Mouse (Mus musculus): Measurements from ENCODE around the gene Acot4. TPM values are rescaled to one million over a fixed set of nuclear protein-coding genes. Genes with fewer than 3 reads are reported as not detected.
"Not testable (repeated sequence)": the region's sequence is repeated elsewhere in the genome, so short reads cannot be mapped to it uniquely, and the experiment has no call there.

The Acot4 gene
- polyA plus RNA-seq, 1 experiment = 0.39 TPM

DNA sequence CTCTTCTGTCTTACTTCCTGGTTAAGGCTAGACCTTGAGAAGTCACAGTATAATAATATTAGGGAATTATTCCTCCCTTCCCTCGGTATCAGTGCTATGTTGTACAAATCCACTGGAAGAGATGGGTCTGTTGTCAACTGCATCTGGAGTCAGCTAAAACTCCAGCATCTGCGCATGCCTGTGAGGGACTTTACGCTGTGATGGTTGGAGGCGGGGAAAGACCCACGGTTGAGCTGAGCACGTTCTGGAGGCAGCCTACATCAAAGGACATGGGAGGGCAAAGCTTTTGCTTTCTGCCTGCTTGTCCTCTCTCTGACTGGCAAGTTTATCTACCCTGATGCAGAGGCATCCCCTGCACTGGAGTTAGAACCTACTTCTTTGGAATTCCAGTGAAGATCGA lies 12.3 kb upstream of the Acot4 start:
- no peak for TF ChIP-seq EP300 (IDR thresholded peaks at IDR 0.05; ENCODE audit: insufficient read depth, low read depth, low read length)
- no peak for TF ChIP-seq POLR2A (IDR thresholded peaks at IDR 0.05; ENCODE audit: insufficient read depth, low read length)
- no peak for TF ChIP-seq CTCF (IDR thresholded peaks at IDR 0.05; ENCODE audit: low read depth, low read length)
- no peaks in the 10 kb centered on the region for H3K36me3 ChIP-seq (ENCODE audit: control insufficient read depth, insufficient read depth, low read length, poor library complexity, severe bottlenecking)
- no peak overlapping the region for H3K27ac ChIP-seq (ENCODE audit: insufficient read depth, low read length)
- H3K9me3 ChIP-seq (replicated peaks; ENCODE audit: control insufficient read depth, insufficient read depth, low read length, poor library complexity, severe bottlenecking) = peaks cover 33% of the 10 kb centered on the region
- H3K4me1 ChIP-seq (ENCODE audit: control insufficient read depth, insufficient read depth, low read length) = no peaks in the 10 kb centered on the region
- H3K4me3 ChIP-seq (ENCODE audit: low read depth, low read length) = no peak overlapping the region
- H3K27me3 ChIP-seq (ENCODE audit: control insufficient read depth, insufficient read depth, low read length, poor library complexity, severe bottlenecking) = no peaks in the 10 kb centered on the region
- H3K9ac ChIP-seq (ENCODE audit: low read depth, poor library complexity, severe bottlenecking) = no peak overlapping the region

DNA sequence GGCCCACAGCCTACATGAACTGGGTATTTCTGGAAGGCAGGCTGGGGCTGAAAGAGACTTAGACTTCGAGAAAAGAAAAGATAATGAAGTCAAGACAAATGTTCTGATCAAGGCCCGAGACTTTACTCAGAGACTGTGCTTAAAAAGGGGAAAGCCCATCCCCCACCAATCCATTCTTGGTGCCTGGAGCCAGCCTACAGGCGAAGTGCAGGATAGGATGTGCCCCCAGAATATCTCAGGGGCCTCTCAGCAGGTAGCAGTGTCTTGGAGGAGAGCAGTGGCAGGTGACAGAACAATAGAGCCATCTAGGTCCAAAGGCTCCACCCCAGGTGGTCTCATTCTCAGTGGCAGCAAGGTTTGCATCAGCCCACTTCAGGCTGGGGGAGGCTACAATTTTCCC lies 9.9 kb upstream of the Acot4 start:
- peaks cover 21% of the 10 kb centered on the region for H3K9me3 ChIP-seq (replicated peaks; ENCODE audit: control insufficient read depth, insufficient read depth, low read length, poor library complexity, severe bottlenecking)
- not testable (repeated sequence) for H3K27me3 ChIP-seq (ENCODE audit: control insufficient read depth, insufficient read depth, low read length, poor library complexity, severe bottlenecking); H3K4me3 ChIP-seq (ENCODE audit: low read depth, low read length); H3K4me1 ChIP-seq (ENCODE audit: control insufficient read depth, insufficient read depth, low read length); H3K36me3 ChIP-seq (ENCODE audit: control insufficient read depth, insufficient read depth, low read length, poor library complexity, severe bottlenecking); H3K9ac ChIP-seq (ENCODE audit: low read depth, poor library complexity, severe bottlenecking)
- H3K27ac ChIP-seq (ENCODE audit: insufficient read depth, low read length) = peak overlapping the region; percentile 77
- TF ChIP-seq EP300 (IDR thresholded peaks at IDR 0.05; ENCODE audit: insufficient read depth, low read depth, low read length) = peak; percentile 60; the same call in 1 of the 2 replicates

DNA sequence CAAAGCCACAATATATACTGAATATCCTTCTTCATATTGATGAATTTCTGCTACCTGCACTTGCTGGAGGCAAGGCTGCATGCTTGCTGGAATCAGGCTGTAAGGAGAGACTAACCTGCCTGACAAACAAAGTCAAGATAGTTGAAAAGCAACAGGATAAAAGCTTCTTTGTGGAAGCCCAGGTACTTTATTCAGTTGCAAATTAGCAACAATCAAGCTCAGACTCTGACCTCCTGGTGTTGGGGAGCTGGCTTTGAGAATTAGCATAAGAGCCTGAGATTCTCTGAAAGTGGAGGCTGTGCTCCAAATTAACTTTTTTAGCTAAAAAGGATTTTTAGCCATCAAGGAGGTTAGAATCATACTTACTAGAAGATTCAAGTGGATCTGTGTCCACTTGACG lies 9.1 kb upstream of the Acot4 start:
- peaks cover 21% of the 10 kb centered on the region for H3K9me3 ChIP-seq (replicated peaks; ENCODE audit: control insufficient read depth, insufficient read depth, low read length, poor library complexity, severe bottlenecking)

DNA sequence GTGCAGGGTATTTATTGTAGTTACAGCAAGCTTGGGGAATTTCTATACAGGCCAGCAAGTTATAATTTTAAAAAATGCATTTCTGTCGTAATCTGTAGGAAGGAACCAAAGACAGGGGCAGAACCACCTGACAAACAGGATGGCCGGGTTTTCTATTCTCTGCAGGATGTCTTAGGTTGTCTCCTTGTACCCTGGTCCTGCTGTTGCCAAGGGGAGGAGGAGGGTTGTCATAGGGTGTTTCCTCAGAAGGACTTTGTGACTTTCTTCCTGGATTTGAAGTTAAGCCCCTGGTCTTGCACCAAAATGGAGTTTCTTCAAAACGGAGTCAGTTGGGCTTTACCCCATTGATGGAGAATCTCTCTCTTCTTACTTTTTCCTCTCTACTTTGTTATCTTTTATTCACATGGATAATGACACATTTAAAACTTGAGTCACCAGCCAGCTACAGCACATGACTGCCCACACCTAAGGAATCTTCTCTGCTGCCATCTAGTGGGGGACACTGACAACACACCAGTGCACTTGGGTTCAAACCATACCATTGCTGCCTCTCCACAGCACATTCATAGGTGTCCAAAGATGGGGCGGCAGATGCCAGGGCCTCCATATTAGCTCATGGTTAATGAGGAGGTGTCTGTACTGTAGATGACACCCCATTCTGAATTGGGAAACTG lies 7.4 kb upstream of the Acot4 start:
- no peak overlapping the region for H3K27ac ChIP-seq (ENCODE audit: insufficient read depth, low read length)
- H3K9me3 ChIP-seq (replicated peaks; ENCODE audit: control insufficient read depth, insufficient read depth, low read length, poor library complexity, severe bottlenecking) = peaks cover 21% of the 10 kb centered on the region
- H3K4me3 ChIP-seq (ENCODE audit: low read depth, low read length) = no peak overlapping the region
- no peak overlapping the region for H3K9ac ChIP-seq (ENCODE audit: low read depth, poor library complexity, severe bottlenecking)
- H3K27me3 ChIP-seq (ENCODE audit: control insufficient read depth, insufficient read depth, low read length, poor library complexity, severe bottlenecking) = no peaks in the 10 kb centered on the region
- TF ChIP-seq POLR2A (IDR thresholded peaks at IDR 0.05; ENCODE audit: insufficient read depth, low read length) = no peak
- TF ChIP-seq CTCF (IDR thresholded peaks at IDR 0.05; ENCODE audit: low read depth, low read length) = peak; percentile 70
- no peaks in the 10 kb centered on the region for H3K36me3 ChIP-seq (ENCODE audit: control insufficient read depth, insufficient read depth, low read length, poor library complexity, severe bottlenecking)
- H3K4me1 ChIP-seq (ENCODE audit: control insufficient read depth, insufficient read depth, low read length) = no peaks in the 10 kb centered on the region

More for the DNA sequence above, 9.1 kb upstream of the Acot4 start:
- H3K36me3 ChIP-seq (ENCODE audit: control insufficient read depth, insufficient read depth, low read length, poor library complexity, severe bottlenecking); H3K4me1 ChIP-seq (ENCODE audit: control insufficient read depth, insufficient read depth, low read length); H3K9ac ChIP-seq (ENCODE audit: low read depth, poor library complexity, severe bottlenecking); H3K4me3 ChIP-seq (ENCODE audit: low read depth, low read length); H3K27me3 ChIP-seq (ENCODE audit: control insufficient read depth, insufficient read depth, low read length, poor library complexity, severe bottlenecking): not testable (repeated sequence)
- H3K27ac ChIP-seq (ENCODE audit: insufficient read depth, low read length) = peak overlapping the region; percentile 90
- TF ChIP-seq EP300 (IDR thresholded peaks at IDR 0.05; ENCODE audit: insufficient read depth, low read depth, low read length) = 0 out of 2 replicates have a peak, but pooled peaks have one; percentile 10

DNA sequence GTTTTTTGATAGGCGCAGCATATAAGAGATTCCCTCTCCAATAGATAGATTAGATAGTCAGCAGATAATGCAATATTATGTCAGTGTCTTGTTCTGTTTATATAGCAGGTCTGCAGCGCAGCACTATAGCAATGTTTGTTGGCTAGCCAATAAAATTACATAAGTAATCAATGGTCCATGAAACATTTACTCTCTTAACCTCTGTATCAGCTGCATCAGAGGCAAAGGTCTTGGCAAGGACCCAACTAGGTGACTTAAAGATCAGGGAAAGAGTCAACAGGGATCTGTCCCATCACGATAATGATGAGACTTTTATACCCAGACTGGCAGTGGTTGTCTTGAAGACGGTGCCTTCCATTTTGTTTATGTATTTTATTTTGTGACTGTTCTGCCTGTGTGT lies 5.3 kb upstream of the Acot4 start:
- Histone ChIP-seq H3K27ac (ENCODE audit: insufficient read depth, low read length) (no peak overlapping the region), H3K27me3 (ENCODE audit: control insufficient read depth, insufficient read depth, low read length, poor library complexity, severe bottlenecking) (no peaks in the 10 kb centered on the region), H3K9ac (ENCODE audit: low read depth, poor library complexity, severe bottlenecking) (no peak overlapping the region), H3K36me3 (ENCODE audit: control insufficient read depth, insufficient read depth, low read length, poor library complexity, severe bottlenecking) (no peaks in the 10 kb centered on the region), H3K4me1 (ENCODE audit: control insufficient read depth, insufficient read depth, low read length) (no peaks in the 10 kb centered on the region), H3K4me3 (ENCODE audit: low read depth, low read length) (no peak overlapping the region), H3K9me3 (replicated peaks; ENCODE audit: control insufficient read depth, insufficient read depth, low read length, poor library complexity, severe bottlenecking) (peaks cover 6% of the 10 kb centered on the region)
- TF ChIP-seq POLR2A (IDR thresholded peaks at IDR 0.05; ENCODE audit: insufficient read depth, low read length) (no peak), CTCF (IDR thresholded peaks at IDR 0.05; ENCODE audit: low read depth, low read length) (no peak), EP300 (IDR thresholded peaks at IDR 0.05; ENCODE audit: insufficient read depth, low read depth, low read length) (no peak)

DNA sequence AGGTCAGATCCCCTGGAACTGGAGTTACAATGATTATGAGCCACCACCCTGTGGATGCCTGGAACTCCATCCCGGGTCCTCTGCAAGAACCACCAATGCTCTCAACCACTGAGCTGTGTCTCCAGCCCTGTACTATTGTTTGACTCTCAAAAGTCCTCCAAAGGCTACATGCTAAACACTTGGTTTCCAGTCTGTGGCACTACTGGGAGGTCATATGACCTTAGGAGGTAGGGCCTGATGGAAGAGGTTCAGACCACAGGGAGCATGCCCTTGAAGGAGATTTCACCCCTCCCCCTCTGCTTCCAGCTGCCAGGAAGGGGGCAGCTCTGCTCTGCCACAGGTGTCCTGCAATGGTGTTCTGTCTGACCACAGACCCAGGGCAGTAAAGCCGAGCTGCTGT lies 4.9 kb upstream of the Acot4 start:
- H3K36me3 ChIP-seq (ENCODE audit: control insufficient read depth, insufficient read depth, low read length, poor library complexity, severe bottlenecking); H3K4me1 ChIP-seq (ENCODE audit: control insufficient read depth, insufficient read depth, low read length); H3K27me3 ChIP-seq (ENCODE audit: control insufficient read depth, insufficient read depth, low read length, poor library complexity, severe bottlenecking); H3K4me3 ChIP-seq (ENCODE audit: low read depth, low read length); H3K27ac ChIP-seq (ENCODE audit: insufficient read depth, low read length); H3K9me3 ChIP-seq (replicated peaks; ENCODE audit: control insufficient read depth, insufficient read depth, low read length, poor library complexity, severe bottlenecking); H3K9ac ChIP-seq (ENCODE audit: low read depth, poor library complexity, severe bottlenecking): not testable (repeated sequence)

Data from ES-Bruce4 (cell line).